Mouse (Mus musculus) thymus, postnatal 36 days (tissue): Measurements from ENCODE around the gene Mrpl38.

Source experiments
- DNase-seq, 2 experiments: peaks; one replicate each; pipeline ENCODE4 v3.0.0; 2022; ENCODE audit warnings: mixed read lengths in 2 of 2

Mrpl38 gene

GRCm38 (mm10) chr11:116138468-116139138, at the start of gene Mrpl38:
Gene Mrpl38, minus strand, starts transcription at chr11:116138868.
- peak; percentile 83 to 88 for DNase-seq

DNA sequence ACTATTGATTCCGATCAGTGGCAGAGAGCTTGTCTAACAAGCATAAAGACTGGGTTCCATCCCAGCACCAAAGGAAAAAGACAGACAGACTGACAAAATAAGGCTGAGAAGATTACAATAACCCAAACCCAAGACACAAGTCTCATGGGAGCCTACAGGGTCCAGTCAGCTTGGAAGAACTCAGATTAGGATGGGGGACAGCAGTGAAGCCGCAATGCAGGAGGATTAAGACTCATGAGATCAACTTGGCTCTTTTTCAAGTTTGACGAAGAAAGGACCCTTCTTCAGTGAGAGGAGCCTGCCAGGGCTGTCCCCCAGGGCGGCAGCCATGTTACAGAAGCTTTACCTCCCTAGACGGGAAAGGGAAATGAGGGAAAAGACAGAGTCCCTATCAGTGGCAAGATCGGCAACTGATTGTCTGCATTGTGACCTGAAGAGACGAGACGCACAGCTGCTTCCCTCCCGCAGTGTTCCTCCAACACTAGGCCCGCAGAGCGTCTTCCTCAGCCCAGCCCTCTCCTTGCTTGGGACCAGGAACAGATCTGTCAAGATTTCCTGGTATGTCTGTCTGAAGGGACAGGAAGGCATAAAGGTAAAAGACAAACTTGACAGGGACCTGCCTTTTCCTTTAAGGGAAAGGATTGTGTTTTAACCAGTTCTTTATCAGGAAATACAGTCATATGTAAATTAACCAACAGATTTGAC, 48.7 kb upstream of the Mrpl38 start:
- DNase-seq, result no peak

GRCm38 (mm10) chr11:116186360-116186759, 47.7 kb upstream of the Mrpl38 start:
- DNase-seq, result no peak

DNA sequence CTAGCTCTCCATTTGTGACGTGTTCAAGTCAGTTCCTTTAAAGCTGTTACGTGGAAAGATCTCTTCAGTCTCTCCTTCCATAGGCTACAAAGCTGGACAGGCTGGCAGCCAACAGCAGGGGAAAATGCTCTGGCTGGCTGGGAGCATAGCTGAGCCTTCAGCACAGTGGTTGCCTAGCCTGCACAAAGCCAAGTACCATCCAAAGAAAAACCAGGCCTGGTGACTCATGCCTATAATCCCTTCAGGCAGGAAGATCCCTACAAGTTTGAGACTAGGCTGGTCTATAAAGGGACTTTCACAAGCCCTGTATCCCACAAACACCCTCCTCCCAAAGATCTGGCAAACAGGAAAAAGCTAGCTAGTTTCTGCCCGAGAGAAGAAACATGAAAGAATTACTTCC, 47.2 kb upstream of the Mrpl38 start:
- DNase-seq, result no peak

- no peak for DNase-seq
Measured at GRCm38 (mm10) chr11:116178411-116179121, 39.9 kb upstream of the Mrpl38 start.

DNA sequence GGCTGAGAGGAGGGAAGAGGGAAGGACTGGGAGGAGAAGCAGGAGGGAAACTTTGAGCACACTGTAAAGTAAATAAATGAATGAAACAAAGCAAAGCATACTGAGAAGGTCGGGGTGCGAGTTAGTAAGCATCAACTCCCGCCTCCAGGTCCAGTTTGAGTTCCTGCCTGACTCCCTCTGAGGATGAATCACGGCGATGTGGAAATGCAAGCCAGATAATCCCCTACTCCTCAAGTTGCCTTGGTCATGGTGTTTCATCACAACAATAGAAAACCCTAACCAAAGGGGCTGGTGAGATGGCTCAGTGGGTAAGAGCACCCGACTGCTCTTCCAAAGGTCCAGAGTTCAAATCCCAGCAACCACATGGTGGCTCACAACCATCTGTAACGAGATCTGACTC, 37.3 kb upstream of the Mrpl38 start:
- DNase-seq, result no peak

- no peak for DNase-seq
Measured at GRCm38 (mm10) chr11:116174775-116175448, 36.2 kb upstream of the Mrpl38 start.

- no peak for DNase-seq
Measured at GRCm38 (mm10) chr11:116171959-116172358, 33.3 kb upstream of the Mrpl38 start.

- DNase-seq, result no peak
Measured at GRCm38 (mm10) chr11:116170003-116170800, 31.5 kb upstream of the Mrpl38 start.

DNA sequence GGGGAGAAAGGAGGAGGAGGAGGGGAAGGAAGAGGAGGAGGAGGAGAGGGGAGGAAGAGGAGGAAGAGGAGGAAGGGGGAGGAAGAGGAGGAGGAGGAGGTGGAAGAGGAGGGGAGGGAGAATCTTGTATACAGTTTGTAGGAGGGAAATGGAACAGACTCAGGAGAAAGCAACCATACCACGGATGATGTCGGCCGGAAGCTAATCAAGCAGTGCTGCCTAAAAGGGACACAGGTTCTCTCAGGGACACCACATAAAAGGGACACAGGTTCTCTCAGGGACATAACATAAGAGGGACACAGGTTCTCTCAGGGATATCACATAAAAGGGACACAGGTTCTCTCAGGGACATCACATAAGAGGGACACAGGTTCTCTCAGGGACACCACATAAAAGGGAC, 30.5 kb upstream of the Mrpl38 start:
- DNase-seq, result no peak

- DNase-seq, result peak; percentile 89 to 93
Measured at GRCm38 (mm10) chr11:116167884-116168439, 29.3 kb upstream of the Mrpl38 start, which contains the start of gene Fbf1. Gene Fbf1, minus strand, starts transcription at chr11:116168166.

- DNase-seq, result no peak
Measured at GRCm38 (mm10) chr11:116167232-116167631, 28.6 kb upstream of the Mrpl38 start.

GRCm38 (mm10) chr11:116163002-116163401, 24.3 kb upstream of the Mrpl38 start:
- DNase-seq, result no peak

GRCm38 (mm10) chr11:116162146-116162545, 23.5 kb upstream of the Mrpl38 start:
- no peak for DNase-seq

GRCm38 (mm10) chr11:116161312-116161711, 22.6 kb upstream of the Mrpl38 start:
- no peak for DNase-seq

DNA sequence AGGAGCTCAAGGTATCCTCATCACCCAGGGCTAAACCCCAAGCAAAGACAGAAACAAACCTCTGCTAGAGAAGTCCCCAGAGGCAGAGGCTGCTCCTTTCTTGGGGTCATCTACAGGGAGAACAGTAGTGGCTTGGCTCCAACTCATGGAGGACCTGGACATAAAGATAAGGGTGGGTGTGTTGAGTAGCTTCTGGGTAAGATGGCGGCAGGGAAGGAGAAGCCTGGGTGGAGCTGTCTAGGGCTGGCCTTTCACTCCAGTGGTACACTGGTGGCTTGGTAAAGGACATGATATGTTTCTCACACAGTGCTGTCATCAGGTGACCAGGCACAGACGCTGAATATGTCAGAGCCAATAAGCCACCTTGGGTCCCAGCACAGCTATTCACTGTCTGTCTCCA, 12.3 kb upstream of the Mrpl38 start:
- no peak for DNase-seq

DNA sequence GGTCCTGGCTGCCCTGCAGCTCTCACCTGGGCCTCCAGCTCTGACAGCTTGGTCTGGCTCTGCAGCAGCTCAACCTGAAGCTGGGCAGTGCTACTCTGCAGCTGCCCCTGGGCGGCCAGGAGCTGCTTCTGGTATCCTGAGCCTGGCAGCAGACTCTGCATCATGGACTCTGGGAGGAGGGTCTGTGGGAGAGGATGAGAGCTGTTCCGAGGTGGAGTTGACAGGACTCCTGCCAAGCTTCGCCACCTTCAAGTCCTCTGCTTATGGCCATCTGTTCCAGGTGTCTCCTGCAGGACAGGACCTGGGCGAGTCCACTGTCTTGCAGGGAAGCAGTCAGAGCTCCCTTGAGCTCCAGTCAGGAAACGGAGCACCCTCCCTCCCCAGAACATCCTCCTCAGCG, 10.7 kb upstream of the Mrpl38 start:
- DNase-seq, result no peak

- no peak for DNase-seq
Measured at GRCm38 (mm10) chr11:116148761-116149221, 10.1 kb upstream of the Mrpl38 start.

DNA sequence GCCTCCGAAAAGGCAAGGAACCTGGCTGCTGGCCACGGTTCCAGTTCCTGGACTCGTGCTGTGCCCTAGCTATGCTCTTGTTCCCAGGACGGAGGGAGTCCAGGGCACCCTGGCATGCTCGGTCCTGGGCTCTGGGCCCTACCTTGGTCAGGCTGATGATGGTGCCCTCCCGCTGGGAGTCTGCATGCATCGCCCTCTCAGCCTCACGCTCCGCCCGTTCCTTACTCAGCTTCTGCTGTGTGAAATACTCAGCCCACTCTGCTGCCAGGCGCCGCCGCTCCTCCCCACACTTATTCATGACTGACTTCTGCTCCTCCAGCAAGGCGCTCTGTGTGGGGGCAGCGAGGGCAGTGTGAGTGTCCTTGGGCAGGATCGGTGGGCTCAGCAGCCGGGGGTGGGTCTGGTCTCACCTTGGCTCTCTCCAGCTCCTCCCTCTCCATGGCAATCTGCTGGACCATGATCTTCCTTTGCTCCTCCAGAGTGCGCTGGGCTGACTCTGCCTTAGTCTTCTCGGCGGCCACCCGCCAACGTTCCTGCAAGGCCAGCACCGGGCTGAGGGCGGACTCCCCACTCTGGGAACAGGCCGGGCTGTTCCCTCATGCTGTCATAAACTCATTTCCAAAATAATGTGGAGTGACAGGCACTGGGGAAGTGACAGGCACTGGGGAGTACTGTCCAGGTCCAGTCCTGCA, 7.8 kb upstream of the Mrpl38 start:
- DNase-seq, result no peak

DNA sequence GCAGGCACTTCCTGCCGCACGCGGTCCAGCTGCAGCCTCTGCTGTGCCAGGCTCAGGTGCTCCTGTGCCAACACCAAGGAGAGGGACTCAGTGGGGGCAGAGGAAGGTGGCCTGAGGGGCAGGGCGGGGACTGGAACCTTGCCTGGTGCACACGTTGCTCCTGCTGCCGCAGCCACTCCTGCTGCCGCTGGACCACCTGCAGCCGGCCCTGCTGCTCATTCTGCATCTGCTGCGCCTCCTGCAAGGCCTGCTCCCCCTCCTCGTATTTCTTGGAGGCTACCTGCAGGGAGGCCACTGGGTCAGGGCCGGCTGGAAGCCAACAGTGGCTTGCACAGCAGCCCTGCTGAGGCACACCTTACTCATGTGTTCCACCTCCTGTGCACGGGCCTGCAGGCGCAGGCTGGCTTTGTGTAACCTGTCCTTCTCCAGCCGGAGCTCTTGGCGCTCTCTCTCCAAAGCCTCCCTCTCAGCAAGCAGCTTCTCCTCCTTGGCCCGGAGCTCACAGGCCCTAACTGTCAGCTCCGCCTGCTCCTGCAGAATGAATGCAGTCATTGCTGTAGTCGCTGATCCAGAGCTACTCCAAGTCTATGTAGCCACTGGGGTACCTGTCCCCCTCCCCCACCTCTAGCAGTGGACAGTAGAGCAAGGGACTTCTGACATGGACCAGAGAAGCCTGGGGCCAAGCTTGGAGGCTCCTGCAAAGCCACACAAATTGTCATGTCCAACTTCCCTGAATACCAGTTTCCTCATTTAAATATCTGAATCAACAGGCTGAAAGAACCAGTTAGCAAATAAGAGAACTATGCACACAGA, 7.0 kb upstream of the Mrpl38 start:
- DNase-seq, result no peak
